Mouse (Mus musculus): ENCODE data around the gene Pigm. TPM values are rescaled to one million over a fixed set of nuclear protein-coding genes. Genes with fewer than 3 reads are reported as not detected.
A peak's percentile ranks its signal among the peaks of the same experiment; 100 is the strongest.

Gene Pigm
- polyA plus RNA-seq, 1 experiment from 2014 or later: 9.9 TPM

DNA sequence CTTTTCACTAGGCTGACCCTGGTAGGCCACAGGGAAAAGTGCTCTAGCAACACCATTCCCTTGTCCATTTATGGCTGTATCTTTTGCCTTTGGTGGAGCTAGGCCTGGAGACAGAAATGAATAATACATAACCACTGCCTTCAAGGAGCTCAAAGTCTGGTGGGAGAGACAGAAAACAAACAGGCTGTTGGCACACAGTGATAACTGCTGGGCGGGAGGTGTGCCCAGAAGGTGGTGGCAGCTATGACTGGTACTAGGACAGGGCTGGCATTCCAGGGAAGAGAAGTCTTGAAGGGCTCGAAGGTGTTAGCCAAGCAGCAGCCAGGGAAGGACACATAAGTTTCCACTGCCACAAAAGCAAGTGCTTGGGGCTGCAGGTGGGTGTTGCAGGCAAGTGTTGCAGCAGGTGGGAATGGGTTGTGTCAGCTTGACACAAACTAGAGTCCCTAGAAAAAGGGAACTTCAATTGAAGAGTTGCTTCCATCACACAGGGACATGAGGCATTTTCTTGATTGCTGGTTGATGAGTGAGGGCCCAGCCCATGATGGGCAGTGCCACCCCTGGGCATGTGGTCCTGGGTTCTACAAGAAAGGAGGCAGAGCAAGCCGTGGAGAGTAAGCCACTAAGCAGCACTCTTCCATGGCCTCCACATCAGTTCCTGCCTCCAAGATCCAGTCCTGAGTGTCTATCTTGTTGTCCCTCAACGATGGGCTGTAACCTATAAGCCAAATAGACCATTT, 37.3 kb downstream of the Pigm start:
- Histone ChIP-seq H3K36me3 (ENCODE audit: insufficient read depth) (no peaks in the 10 kb centered on the region), H3K27ac (ENCODE audit: low read depth) (no peak overlapping the region), H3K9ac (no peak overlapping the region), H3K27me3 (ENCODE audit: insufficient read depth, low read length) (no peaks in the 10 kb centered on the region), H3K4me2 (no peak overlapping the region), H3K4me1 (ENCODE audit: insufficient read depth) (no peaks in the 10 kb centered on the region), H3K4me3 (ENCODE audit: low read depth, low read length) (no peak overlapping the region), H3K9me3 (ENCODE audit: low read depth, low read length) (no peaks in the 10 kb centered on the region)
- TF ChIP-seq CTCF (IDR thresholded peaks at IDR 0.05; ENCODE audit: low read depth): no peak
- DNase-seq (no peak), ATAC-seq (ENCODE audit: insufficient read depth) (no peak)
- 81% methylated on average over 4 of the region's 4 CpGs for WGBS

DNA sequence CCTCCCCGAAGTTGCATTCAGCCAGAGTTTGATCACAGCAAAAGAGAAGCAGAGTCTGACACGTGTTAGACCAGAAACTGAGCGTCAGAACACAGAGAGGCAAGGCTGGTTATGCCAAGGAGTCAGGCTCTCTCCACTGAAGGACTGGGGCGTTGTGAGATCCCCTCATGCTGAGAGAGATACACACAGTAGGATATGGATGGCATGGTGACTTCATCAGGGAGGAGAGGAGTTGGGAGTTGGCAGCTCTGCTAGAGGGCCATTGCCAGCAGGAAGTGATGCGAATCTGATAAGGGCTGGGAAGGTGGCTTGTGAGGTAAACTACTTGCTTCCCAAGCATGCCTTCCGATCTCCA, 37.9 kb downstream of the Pigm start:
- no peaks in the 10 kb centered on the region for H3K9me3 ChIP-seq (ENCODE audit: low read depth, low read length)
- TF ChIP-seq CTCF (IDR thresholded peaks at IDR 0.05; ENCODE audit: low read depth): no peak
- no peak for DNase-seq
- H3K9ac ChIP-seq: no peak overlapping the region
- H3K36me3 ChIP-seq (ENCODE audit: insufficient read depth): no peaks in the 10 kb centered on the region
- no peak for ATAC-seq (ENCODE audit: insufficient read depth)
- H3K4me1 ChIP-seq (ENCODE audit: insufficient read depth): no peaks in the 10 kb centered on the region
- H3K27ac ChIP-seq (ENCODE audit: low read depth): no peak overlapping the region
- WGBS: 75% methylated on average over 6 of the region's 6 CpGs
- no peak overlapping the region for H3K4me3 ChIP-seq (ENCODE audit: low read depth, low read length)
- no peaks in the 10 kb centered on the region for H3K27me3 ChIP-seq (ENCODE audit: insufficient read depth, low read length)
- no peak overlapping the region for H3K4me2 ChIP-seq

DNA sequence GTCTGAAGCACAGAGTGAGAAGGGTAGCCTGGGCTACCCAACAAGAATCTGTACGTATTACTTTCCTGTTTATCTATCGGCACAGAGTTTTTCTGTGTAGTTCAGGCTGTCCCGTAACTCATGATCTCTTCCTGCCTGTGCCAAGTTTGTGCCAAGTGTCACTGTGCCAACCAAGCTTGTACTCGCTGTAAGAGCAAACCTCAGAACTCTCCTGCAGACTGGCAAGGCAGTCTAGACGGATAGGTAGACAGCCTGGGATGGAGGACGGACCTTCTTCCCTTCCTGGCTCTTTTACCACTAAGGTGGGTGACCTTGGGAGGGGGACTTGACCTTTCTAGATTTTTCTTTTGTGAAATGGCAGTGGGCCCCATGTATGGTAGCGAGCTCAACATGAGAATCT, 38.7 kb downstream of the Pigm start:
- ATAC-seq (ENCODE audit: insufficient read depth): no peak
- Histone ChIP-seq H3K9ac (no peak overlapping the region), H3K9me3 (ENCODE audit: low read depth, low read length) (no peaks in the 10 kb centered on the region), H3K27me3 (ENCODE audit: insufficient read depth, low read length) (no peaks in the 10 kb centered on the region), H3K4me2 (no peak overlapping the region), H3K36me3 (ENCODE audit: insufficient read depth) (no peaks in the 10 kb centered on the region), H3K27ac (ENCODE audit: low read depth) (no peak overlapping the region), H3K4me3 (ENCODE audit: low read depth, low read length) (no peak overlapping the region), H3K4me1 (ENCODE audit: insufficient read depth) (no peaks in the 10 kb centered on the region)
- DNase-seq: no peak
- TF ChIP-seq CTCF (IDR thresholded peaks at IDR 0.05; ENCODE audit: low read depth): no peak
- WGBS: 79% methylated on average over 7 of the region's 7 CpGs

DNA sequence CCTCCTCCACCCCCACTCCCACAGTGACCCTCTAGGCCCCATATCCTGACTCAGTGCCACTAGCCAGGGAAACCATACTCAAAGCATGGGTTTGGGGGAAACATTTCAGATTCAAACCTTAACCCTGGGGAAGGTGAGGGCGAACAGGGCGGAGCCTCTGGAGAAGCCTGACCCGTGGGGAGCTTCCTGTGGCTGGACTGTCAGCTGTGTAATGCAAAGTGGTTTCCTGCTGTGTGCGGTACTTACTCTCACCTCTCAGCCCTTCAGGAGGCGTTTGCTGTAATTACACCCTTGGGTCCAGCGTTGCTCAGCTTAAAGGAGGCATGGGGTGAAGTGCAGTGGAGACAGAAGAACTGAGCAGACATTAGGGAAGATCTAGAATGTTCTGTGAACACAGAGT, 41.8 kb downstream of the Pigm start:
- Histone ChIP-seq H3K27ac (ENCODE audit: low read depth) (no peak overlapping the region), H3K36me3 (ENCODE audit: insufficient read depth) (no peaks in the 10 kb centered on the region), H3K27me3 (ENCODE audit: insufficient read depth, low read length) (no peaks in the 10 kb centered on the region), H3K9me3 (ENCODE audit: low read depth, low read length) (no peaks in the 10 kb centered on the region), H3K9ac (no peak overlapping the region), H3K4me3 (ENCODE audit: low read depth, low read length) (no peak overlapping the region), H3K4me1 (ENCODE audit: insufficient read depth) (no peaks in the 10 kb centered on the region), H3K4me2 (no peak overlapping the region)
- no peak; the same call in 1 of the 2 replicates for ATAC-seq (ENCODE audit: insufficient read depth)
- no peak for DNase-seq
- no peak for TF ChIP-seq CTCF (IDR thresholded peaks at IDR 0.05; ENCODE audit: low read depth)
- WGBS: 16% methylated on average over 6 of the region's 6 CpGs

DNA sequence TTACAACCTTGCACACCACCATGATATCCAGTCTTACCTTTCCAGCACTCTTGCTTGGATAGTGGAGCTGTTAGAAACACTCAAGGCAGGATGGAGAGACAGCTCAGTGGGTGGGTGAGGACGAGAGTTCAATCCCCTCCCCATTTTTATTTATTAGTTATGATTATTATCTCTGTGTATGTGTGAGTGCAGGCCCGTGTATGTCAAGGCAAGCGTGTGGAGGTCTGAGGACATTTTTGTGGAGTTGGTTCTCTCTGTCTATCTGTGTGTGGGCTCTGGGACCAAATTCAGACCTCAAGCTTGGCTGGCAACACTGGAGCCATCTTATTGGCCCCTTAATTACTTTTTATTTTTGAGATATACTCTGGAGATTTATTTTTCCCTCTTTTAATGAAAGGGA, 42.3 kb downstream of the Pigm start:
- 44% methylated on average over 3 of the region's 3 CpGs for WGBS
- no peak for DNase-seq
- no peaks in the 10 kb centered on the region for H3K36me3 ChIP-seq (ENCODE audit: insufficient read depth)
- no peak overlapping the region for H3K27ac ChIP-seq (ENCODE audit: low read depth)
- no peak for ATAC-seq (ENCODE audit: insufficient read depth)
- H3K4me2 ChIP-seq: no peak overlapping the region
- TF ChIP-seq CTCF (IDR thresholded peaks at IDR 0.05; ENCODE audit: low read depth): no peak
- H3K4me3 ChIP-seq (ENCODE audit: low read depth, low read length): no peak overlapping the region
- no peak overlapping the region for H3K9ac ChIP-seq
- no peaks in the 10 kb centered on the region for H3K4me1 ChIP-seq (ENCODE audit: insufficient read depth)
- no peaks in the 10 kb centered on the region for H3K27me3 ChIP-seq (ENCODE audit: insufficient read depth, low read length)
- no peaks in the 10 kb centered on the region for H3K9me3 ChIP-seq (ENCODE audit: low read depth, low read length)

DNA sequence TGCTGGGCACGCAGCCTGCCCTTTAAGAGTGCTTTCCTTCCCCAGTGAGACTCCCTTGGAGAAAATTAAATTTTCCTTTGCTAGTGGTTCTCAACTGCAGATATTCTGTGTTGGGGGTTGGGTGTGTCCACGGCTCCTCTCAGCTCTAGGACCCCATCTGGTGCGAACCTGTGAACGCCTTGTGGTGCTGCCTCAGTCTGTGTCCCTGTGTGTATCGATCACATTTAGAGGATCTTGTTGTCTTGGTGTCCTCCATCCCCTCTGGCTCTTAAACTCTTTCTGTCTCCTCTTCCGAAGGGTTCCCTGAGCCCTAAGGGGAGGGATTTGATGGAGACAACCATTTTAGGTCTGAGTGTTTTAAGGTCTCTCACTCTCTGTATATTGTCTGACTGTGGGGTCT, 43.8 kb downstream of the Pigm start:
- 77% methylated on average over 6 of the region's 6 CpGs for WGBS
- H3K9me3 ChIP-seq (ENCODE audit: low read depth, low read length): no peaks in the 10 kb centered on the region
- no peaks in the 10 kb centered on the region for H3K36me3 ChIP-seq (ENCODE audit: insufficient read depth)
- H3K4me2 ChIP-seq: no peak overlapping the region
- H3K27ac ChIP-seq (ENCODE audit: low read depth): no peak overlapping the region
- no peak for TF ChIP-seq CTCF (IDR thresholded peaks at IDR 0.05; ENCODE audit: low read depth)
- H3K27me3 ChIP-seq (ENCODE audit: insufficient read depth, low read length): no peaks in the 10 kb centered on the region
- no peak overlapping the region for H3K4me3 ChIP-seq (ENCODE audit: low read depth, low read length)
- no peaks in the 10 kb centered on the region for H3K4me1 ChIP-seq (ENCODE audit: insufficient read depth)
- DNase-seq: no peak
- H3K9ac ChIP-seq: no peak overlapping the region
- no peak for ATAC-seq (ENCODE audit: insufficient read depth)

DNA sequence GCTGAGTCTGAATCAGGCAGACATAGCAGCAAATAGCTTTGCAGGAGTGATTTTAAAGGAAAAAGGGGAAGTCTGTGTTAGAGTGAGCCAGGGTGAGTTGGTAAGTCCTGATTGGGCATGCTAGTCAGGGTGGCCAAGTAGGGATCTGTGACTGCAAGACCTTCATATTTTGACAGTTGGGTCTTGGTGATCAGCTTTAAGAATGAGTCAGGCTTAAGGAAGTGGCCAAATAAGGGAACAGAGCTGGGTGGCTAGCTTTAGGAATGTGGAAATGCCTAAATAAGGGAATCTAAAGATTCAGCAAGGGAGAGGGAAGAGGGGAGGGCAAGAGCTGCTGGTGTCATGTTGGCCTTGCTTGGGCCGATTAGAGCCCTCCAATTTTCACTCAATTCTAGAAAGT, 47.0 kb downstream of the Pigm start:
- H3K36me3 ChIP-seq (ENCODE audit: insufficient read depth): no peaks in the 10 kb centered on the region
- no peak overlapping the region for H3K4me3 ChIP-seq (ENCODE audit: low read depth, low read length)
- DNase-seq (peak; percentile 39), ATAC-seq (ENCODE audit: insufficient read depth) (peak; percentile 60; the same call in 1 of the 2 replicates)
- no peak overlapping the region for H3K27ac ChIP-seq (ENCODE audit: low read depth)
- H3K4me2 ChIP-seq: no peak overlapping the region
- H3K9ac ChIP-seq: no peak overlapping the region
- no peaks in the 10 kb centered on the region for H3K9me3 ChIP-seq (ENCODE audit: low read depth, low read length)
- 29% methylated on average over 1 of the region's 1 CpGs for WGBS
- TF ChIP-seq CTCF (IDR thresholded peaks at IDR 0.05; ENCODE audit: low read depth): no peak
- no peaks in the 10 kb centered on the region for H3K4me1 ChIP-seq (ENCODE audit: insufficient read depth)
- no peaks in the 10 kb centered on the region; the same call in 1 of the 2 replicates for H3K27me3 ChIP-seq (ENCODE audit: insufficient read depth, low read length)

All from lung, embryonic 14.5 days (tissue).